Mouse (Mus musculus): ENCODE results near the gene Chst11. TPM values are rescaled to one million over a fixed set of nuclear protein-coding genes. Genes with fewer than 3 reads are reported as not detected.

Chst11 gene
- polyA plus RNA-seq (2012; rRNA removed) = 6.1 and 8.2 TPM in 2 replicates

- DNase-seq (ENCODE audit: low spot score) = peak; percentile 41
Measured at GRCm38 (mm10) chr10:82984950-82985699, at the start of gene Chst11. Gene Chst11 (plus strand): TSS chr10:82985498.

- DNase-seq (ENCODE audit: low spot score) = no peak
Measured at GRCm38 (mm10) chr10:82935774-82936173, 49.5 kb upstream of the Chst11 start.

GRCm38 (mm10) chr10:82953415-82953814 lies 31.9 kb upstream of the Chst11 start:
- no peak for DNase-seq (ENCODE audit: low spot score)

- DNase-seq (ENCODE audit: low spot score) = no peak
Measured at GRCm38 (mm10) chr10:82955117-82955516, 30.2 kb upstream of the Chst11 start.

- DNase-seq (ENCODE audit: low spot score) = no peak
Measured at GRCm38 (mm10) chr10:82958218-82958761, 27.0 kb upstream of the Chst11 start.

- no peak for DNase-seq (ENCODE audit: low spot score)
Measured at GRCm38 (mm10) chr10:82959316-82959715, 26.0 kb upstream of the Chst11 start.

GRCm38 (mm10) chr10:82961302-82961701 lies 24.0 kb upstream of the Chst11 start:
- no peak for DNase-seq (ENCODE audit: low spot score)

- DNase-seq (ENCODE audit: low spot score) = no peak
Measured at GRCm38 (mm10) chr10:82962018-82962417, 23.3 kb upstream of the Chst11 start.

GRCm38 (mm10) chr10:82962472-82963020 lies 22.8 kb upstream of the Chst11 start:
- DNase-seq (ENCODE audit: low spot score) = no peak

GRCm38 (mm10) chr10:82964491-82964890 lies 20.8 kb upstream of the Chst11 start:
- no peak for DNase-seq (ENCODE audit: low spot score)

- DNase-seq (ENCODE audit: low spot score) = no peak
Measured at GRCm38 (mm10) chr10:82966672-82967071, 18.6 kb upstream of the Chst11 start.

GRCm38 (mm10) chr10:82969612-82970011 lies 15.7 kb upstream of the Chst11 start:
- DNase-seq (ENCODE audit: low spot score) = no peak

- DNase-seq (ENCODE audit: low spot score) = no peak
Measured at GRCm38 (mm10) chr10:82971549-82971948, 13.7 kb upstream of the Chst11 start.

GRCm38 (mm10) chr10:82974201-82974600 lies 11.1 kb upstream of the Chst11 start:
- no peak for DNase-seq (ENCODE audit: low spot score)

- no peak for DNase-seq (ENCODE audit: low spot score)
Measured at GRCm38 (mm10) chr10:82974627-82975177, 10.6 kb upstream of the Chst11 start.

- no peak for DNase-seq (ENCODE audit: low spot score)
Measured at GRCm38 (mm10) chr10:82975806-82976205, 9.5 kb upstream of the Chst11 start.

GRCm38 (mm10) chr10:82982286-82982685 lies 3.0 kb upstream of the Chst11 start:
- no peak for DNase-seq (ENCODE audit: low spot score)

GRCm38 (mm10) chr10:82985700-82986131 lies 418 bp downstream of the Chst11 start:
- DNase-seq (ENCODE audit: low spot score) = peak; percentile 40

GRCm38 (mm10) chr10:82986251-82986992 lies 1.1 kb downstream of the Chst11 start:
- no peak for DNase-seq (ENCODE audit: low spot score)

GRCm38 (mm10) chr10:82986993-82987349 lies 1.7 kb downstream of the Chst11 start:
- no peak for DNase-seq (ENCODE audit: low spot score)

- no peak for DNase-seq (ENCODE audit: low spot score)
Measured at GRCm38 (mm10) chr10:82987394-82987793, 2.1 kb downstream of the Chst11 start.

- no peak for DNase-seq (ENCODE audit: low spot score)
Measured at GRCm38 (mm10) chr10:82989418-82990025, 4.2 kb downstream of the Chst11 start.
